Mouse (Mus musculus) limb, embryonic 13.5 days (tissue): ENCODE measurements at regions not wholly inside any gene's neighbourhood (a gene's known extent, or its start where the extent isn't known, plus 50 kb on each side); places are given as distances from the start of the nearest gene placed in this dataset.

Source experiments
- ATAC-seq: fragments of 200-750 bp; cut with Nextera tagmentation; 2 replicates; pipeline ENCODE4 v1.8.0; 2017; ENCODE audit warnings: low read depth, moderate number of reproducible peaks, moderate TSS enrichment; ENCODE audit not compliant: low FRiP score
- H3K27ac ChIP-seq: fragments of 300-500 bp; sonication (generic); 2 replicates; pipeline ENCODE4 v1.5.1; 2015; ENCODE audit warnings: inconsistent platforms, mild to moderate bottlenecking, moderate library complexity
- H3K27me3 ChIP-seq: fragments of 300-500 bp; sonication (generic); 2 replicates; pipeline ENCODE4 v1.6.1; 2015; ENCODE audit warnings: mild to moderate bottlenecking, inconsistent platforms
- H3K36me3 ChIP-seq: fragments of 300-500 bp; sonication (generic); 2 replicates; pipeline ENCODE4 v1.6.1; 2015; ENCODE audit warnings: inconsistent platforms, mild to moderate bottlenecking, moderate library complexity
- H3K4me1 ChIP-seq: fragments of 300-500 bp; sonication (generic); 2 replicates; pipeline ENCODE4 v1.6.1; 2015; ENCODE audit warnings: inconsistent platforms
- H3K4me2 ChIP-seq: fragments of 300-500 bp; sonication (generic); replicated peaks from 2 replicates; pipeline ENCODE4 v1.6.1; 2015; ENCODE audit warnings: inconsistent platforms, mild to moderate bottlenecking, moderate library complexity
- H3K4me3 ChIP-seq: fragments of 300-500 bp; sonication (generic); 2 replicates; pipeline ENCODE4 v1.5.1; 2015; ENCODE audit warnings: moderate library complexity, mild to moderate bottlenecking, inconsistent platforms
- H3K9ac ChIP-seq: fragments of 300-500 bp; sonication (generic); 2 replicates; pipeline ENCODE4 v1.6.1; 2015; ENCODE audit warnings: mild to moderate bottlenecking, inconsistent platforms
- H3K9me3 ChIP-seq: fragments of 300-500 bp; sonication (generic); 2 replicates; pipeline ENCODE4 v1.6.1; 2016; ENCODE audit warnings: inconsistent platforms
- WGBS: fragments of 180-500 bp; shearing (Covaris S2); methylation state at CpG from one replicate; pipeline ENCODE4 v1.1.7; 2015; 5-methylcytosine and 5-hydroxymethylcytosine counted together

DNA sequence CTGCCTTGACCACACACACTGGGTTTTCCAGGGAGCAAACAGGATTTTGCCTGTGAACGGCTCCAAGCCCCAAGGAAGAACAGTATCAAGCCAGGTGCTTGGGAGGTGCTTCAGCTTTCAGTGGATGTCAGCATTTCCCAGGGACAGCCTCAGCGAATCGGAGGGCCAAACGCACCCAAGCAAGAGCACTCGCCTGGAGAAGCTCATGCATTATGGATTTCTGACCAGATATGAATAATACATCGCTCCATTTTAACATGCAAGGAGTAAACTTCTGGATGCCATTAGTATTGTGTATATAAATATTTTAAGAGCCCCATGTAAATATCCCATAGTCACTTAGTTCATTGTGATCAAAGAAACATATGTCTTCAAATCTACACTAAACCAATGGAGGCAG, 530.6 kb upstream of the Jmjd1c start:
- Histone ChIP-seq H3K4me2 (no peak overlapping the region), H3K27ac (no peak overlapping the region), H3K4me3 (no peak overlapping the region), H3K27me3 (no peaks in the 10 kb centered on the region), H3K9ac (no peak overlapping the region), H3K9me3 (no peaks in the 10 kb centered on the region), H3K36me3 (no peaks in the 10 kb centered on the region), H3K4me1 (no peaks in the 10 kb centered on the region)
- WGBS = 91% methylated on average over 6 of the region's 6 CpGs
- no peak for ATAC-seq

DNA sequence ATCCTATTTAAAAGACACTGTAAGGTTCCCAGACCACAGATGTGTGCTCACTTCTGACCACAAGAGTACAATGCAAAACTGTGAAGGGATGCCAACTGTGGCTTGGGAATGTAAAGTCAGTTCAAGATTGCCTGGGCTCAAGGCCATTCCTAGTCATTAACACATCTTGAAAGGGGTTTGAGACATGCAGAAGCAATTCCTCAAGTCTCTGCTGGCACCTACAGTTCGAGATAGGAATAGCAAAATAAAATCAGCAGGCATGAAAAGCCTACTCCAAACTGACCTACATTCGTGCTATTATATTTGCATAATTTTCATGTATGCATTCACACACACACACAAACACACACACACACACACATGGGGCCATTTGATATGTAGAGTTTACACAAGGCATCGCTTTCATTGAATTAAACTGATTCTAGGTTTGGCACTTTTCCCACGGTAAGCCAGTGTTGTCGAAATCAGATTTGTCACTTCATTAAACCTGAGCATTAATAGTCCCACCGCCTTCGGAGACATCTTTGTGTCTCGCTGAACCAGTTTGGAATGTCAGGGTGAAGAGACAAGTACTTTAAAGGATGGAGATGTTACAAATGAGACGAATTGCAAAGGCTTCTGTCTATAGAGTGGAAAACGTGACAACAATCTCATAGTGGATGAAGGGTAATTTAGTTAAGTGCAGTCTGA, 520.9 kb upstream of the Jmjd1c start:
- H3K4me2 ChIP-seq = no peak overlapping the region
- no peak overlapping the region for H3K27ac ChIP-seq
- peaks cover 6% of the 10 kb centered on the region for H3K9me3 ChIP-seq
- no peak for ATAC-seq
- no peak overlapping the region for H3K4me3 ChIP-seq
- H3K27me3 ChIP-seq = 0 out of 2 replicates have a peak, but pooled peaks cover 5% of the 10 kb centered on the region
- no peaks in the 10 kb centered on the region for H3K36me3 ChIP-seq
- H3K4me1 ChIP-seq = no peaks in the 10 kb centered on the region
- H3K9ac ChIP-seq = no peak overlapping the region
- WGBS = 51% methylated on average over 10 of the region's 10 CpGs

DNA sequence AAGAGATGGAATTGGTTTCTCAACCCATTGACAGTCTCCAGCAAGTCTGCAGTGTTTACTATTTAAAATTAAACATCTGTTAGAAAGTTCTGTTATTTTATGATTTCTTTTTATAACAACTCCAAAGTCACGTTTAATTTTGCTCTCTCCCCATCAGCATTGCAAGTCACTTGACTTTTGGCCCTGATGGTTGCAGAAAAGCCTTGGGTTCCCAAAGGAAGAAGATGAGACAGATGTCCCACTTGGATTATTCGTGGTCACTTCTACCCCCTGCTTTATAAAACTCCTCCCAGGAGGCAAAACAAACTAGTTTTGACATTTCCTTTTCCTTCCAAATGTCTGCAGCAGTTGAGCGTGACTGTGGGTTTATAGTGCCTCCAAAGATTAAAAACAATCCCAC, 502.9 kb upstream of the Jmjd1c start:
- Histone ChIP-seq H3K4me1 (peaks cover 16% of the 10 kb centered on the region), H3K27me3 (no peaks in the 10 kb centered on the region), H3K4me3 (no peak overlapping the region), H3K4me2 (no peak overlapping the region), H3K27ac (no peak overlapping the region), H3K36me3 (no peaks in the 10 kb centered on the region), H3K9me3 (no peaks in the 10 kb centered on the region), H3K9ac (no peak overlapping the region)
- 19% methylated on average over 3 of the region's 3 CpGs for WGBS
- ATAC-seq = no peak

DNA sequence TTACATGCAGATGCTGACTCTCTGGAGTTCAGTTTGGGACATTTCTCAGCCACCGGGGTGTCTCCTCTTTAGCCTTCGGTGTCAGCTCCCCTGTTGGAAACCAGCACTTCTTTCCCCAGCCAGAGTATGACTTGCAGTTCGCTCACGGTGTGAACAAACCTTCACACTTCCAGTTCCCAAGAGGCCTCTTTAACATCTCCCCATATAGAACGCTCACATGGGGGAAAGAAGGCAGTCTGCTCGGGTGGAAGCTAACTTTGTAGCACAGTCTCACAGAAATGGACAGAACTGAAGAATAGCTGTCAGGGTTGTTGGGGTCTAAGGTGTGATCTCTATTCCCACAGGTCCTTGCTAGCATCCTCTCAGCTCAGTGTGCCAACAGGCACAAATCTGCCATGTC, 502.4 kb upstream of the Jmjd1c start:
- ATAC-seq = no peak
- WGBS = 31% methylated on average over 6 of the region's 6 CpGs
- H3K27me3 ChIP-seq = no peaks in the 10 kb centered on the region
- peaks cover 18% of the 10 kb centered on the region for H3K4me1 ChIP-seq
- no peak overlapping the region for H3K4me2 ChIP-seq
- H3K36me3 ChIP-seq = no peaks in the 10 kb centered on the region
- no peak overlapping the region for H3K27ac ChIP-seq
- no peak overlapping the region for H3K9ac ChIP-seq
- H3K9me3 ChIP-seq = no peaks in the 10 kb centered on the region
- no peak overlapping the region for H3K4me3 ChIP-seq

DNA sequence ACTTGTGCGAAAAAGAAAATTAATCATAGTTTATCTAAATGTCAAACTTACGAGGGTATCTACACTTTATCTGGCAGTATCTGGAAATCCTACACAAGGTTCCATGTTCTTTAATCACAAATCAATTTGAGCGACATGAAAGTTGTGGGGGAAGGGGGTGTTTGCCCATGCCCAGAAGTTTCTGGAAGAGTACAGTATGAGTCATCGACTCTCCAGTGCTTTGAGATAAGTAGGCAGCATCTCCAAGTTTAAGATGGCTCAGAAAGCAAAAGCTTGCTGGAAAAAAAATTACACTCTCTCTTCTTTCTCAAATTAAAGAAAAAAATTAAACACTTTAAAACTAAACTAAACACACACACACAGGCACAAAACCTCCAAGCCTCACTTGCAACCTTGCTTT, 498.0 kb upstream of the Jmjd1c start:
- H3K9me3 ChIP-seq = no peaks in the 10 kb centered on the region
- H3K36me3 ChIP-seq = no peaks in the 10 kb centered on the region
- H3K27me3 ChIP-seq = no peaks in the 10 kb centered on the region
- no peak overlapping the region for H3K4me3 ChIP-seq
- peaks cover 15% of the 10 kb centered on the region for H3K4me1 ChIP-seq
- H3K4me2 ChIP-seq = no peak overlapping the region
- ATAC-seq = no peak; the same call in 1 of the 2 replicates
- H3K27ac ChIP-seq = no peak overlapping the region
- no peak overlapping the region for H3K9ac ChIP-seq
- WGBS = 70% methylated on average over 4 of the region's 4 CpGs

DNA sequence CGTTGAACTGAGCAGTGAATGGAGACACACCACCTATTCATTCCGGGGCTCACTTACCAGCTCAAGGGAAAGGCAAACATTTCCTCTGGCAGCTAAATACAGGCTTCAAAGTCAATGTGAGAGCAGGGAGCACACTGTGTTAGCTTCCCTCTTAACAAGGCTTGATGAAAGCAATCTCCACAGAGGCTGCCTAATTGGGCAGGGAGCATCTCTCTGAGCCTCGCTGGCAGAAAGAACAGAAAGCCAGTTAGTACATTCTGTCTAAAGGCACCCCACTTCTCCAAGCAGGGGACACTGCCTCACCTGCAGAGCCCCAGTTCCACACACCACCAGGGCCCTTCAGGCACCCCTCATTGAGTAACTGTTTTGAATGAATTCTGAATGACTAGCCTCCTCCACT, 488.8 kb upstream of the Jmjd1c start:
- H3K36me3 ChIP-seq = no peaks in the 10 kb centered on the region

DNA sequence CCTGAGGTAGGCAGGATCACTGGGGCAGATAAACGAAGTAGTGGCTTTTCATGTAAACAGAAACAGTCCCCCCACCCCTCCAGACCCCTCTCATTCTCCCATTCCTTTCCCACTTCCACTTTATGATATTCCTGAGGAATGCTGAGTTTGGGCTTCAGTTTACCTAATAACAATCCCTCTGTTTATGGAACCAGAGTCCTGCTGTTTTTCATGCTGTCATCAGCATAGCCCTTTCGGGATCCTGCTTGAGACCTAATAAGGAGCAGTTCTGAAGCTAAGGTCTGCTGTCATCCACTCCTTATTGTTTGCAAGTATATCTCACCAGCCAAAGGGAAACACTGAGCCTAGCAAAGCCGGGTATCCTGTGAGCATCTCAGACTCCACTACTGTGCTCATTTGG, 479.6 kb upstream of the Jmjd1c start:
- 32% methylated on average over 3 of the region's 3 CpGs for WGBS
- Histone ChIP-seq H3K4me1 (no peaks in the 10 kb centered on the region), H3K9ac (no peak overlapping the region), H3K9me3 (no peaks in the 10 kb centered on the region), H3K4me3 (no peak overlapping the region), H3K36me3 (no peaks in the 10 kb centered on the region), H3K27ac (no peak overlapping the region), H3K27me3 (no peaks in the 10 kb centered on the region), H3K4me2 (no peak overlapping the region)
- ATAC-seq = no peak

More for the DNA sequence above, 488.8 kb upstream of the Jmjd1c start:
- ATAC-seq = no peak
- WGBS = 61% methylated on average over 3 of the region's 3 CpGs
- no peak overlapping the region for H3K4me3 ChIP-seq
- no peaks in the 10 kb centered on the region for H3K4me1 ChIP-seq
- H3K27ac ChIP-seq = no peak overlapping the region
- H3K9me3 ChIP-seq = no peaks in the 10 kb centered on the region
- no peak overlapping the region for H3K4me2 ChIP-seq
- H3K9ac ChIP-seq = no peak overlapping the region
- H3K27me3 ChIP-seq = no peaks in the 10 kb centered on the region

DNA sequence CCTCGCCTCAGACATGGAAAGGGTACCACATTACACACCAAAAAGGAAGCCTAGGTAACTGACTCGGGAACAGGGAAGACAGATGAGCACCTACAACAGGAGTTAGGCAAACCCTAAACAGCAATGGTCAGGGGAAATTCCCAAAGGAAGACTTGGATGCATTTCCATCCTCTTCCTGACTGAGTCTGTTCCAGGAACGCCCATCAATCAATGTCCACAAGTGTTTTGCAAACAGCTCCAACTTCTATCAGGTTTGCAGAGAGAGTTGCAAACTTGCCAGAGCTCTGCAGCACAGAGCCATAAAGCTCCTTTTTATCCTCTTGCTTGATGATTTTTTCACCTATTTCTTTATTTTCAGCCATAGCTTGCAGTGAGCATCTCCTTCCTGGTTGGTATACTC, 464.9 kb upstream of the Jmjd1c start:
- Histone ChIP-seq H3K27me3 (no peaks in the 10 kb centered on the region), H3K36me3 (no peaks in the 10 kb centered on the region), H3K4me1 (no peaks in the 10 kb centered on the region), H3K9me3 (no peaks in the 10 kb centered on the region; the same call in 1 of the 2 replicates), H3K4me3 (no peak overlapping the region), H3K4me2 (no peak overlapping the region), H3K9ac (no peak overlapping the region), H3K27ac (no peak overlapping the region)
- ATAC-seq = no peak
- WGBS = 67% methylated on average over 3 of the region's 3 CpGs

DNA sequence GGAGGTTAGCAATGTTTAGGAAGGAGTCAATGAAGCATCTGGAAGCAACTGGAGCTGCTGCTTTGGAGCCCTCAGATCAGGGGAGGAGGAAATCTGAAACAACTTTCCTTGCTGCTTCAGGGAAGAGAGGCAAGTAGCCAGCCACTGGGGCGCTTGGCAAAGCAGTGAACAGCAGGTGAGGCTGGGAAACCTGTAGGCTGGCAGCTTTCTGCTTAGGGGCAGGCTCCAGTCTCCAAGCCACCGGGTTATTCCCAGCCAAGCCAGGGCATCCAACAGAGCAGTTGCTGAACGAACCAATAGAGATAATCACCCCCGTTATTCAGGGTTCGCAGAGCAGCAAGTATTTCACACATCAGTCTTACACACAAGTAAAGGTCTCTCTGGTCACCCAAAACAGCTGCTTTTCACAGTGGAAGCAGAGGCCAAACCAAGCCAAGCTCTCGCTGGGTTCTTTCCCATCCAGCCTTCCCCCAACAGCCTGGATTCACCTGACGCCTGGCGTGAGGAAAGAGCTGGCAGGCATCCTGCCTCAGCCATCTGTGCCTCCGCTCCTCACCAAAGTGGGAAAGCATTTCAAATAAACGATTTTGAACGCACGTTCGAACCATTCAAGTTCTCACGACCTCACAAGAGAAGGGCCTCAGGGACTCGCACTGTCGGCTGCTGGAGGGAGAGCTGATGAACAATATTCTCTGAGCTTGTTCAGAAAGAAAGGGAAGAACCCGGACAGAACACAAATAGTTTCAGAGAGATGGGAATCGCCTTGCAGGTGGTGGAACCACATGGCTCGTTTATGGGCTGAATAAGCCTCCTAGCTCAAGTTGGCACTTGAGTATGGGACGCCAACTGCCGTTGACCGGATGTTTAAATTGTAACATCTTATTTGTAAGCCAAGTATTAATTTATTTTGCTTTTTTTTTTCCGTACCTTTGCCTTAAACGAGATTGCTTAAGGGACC, 454.8 kb upstream of the Jmjd1c start:
- Histone ChIP-seq H3K27ac (no peak overlapping the region), H3K36me3 (no peaks in the 10 kb centered on the region), H3K9me3 (no peaks in the 10 kb centered on the region), H3K4me1 (no peaks in the 10 kb centered on the region), H3K4me2 (no peak overlapping the region), H3K9ac (no peak overlapping the region), H3K4me3 (no peak overlapping the region), H3K27me3 (no peaks in the 10 kb centered on the region)
- ATAC-seq = no peak
- 64% methylated on average over 24 of the region's 24 CpGs for WGBS

DNA sequence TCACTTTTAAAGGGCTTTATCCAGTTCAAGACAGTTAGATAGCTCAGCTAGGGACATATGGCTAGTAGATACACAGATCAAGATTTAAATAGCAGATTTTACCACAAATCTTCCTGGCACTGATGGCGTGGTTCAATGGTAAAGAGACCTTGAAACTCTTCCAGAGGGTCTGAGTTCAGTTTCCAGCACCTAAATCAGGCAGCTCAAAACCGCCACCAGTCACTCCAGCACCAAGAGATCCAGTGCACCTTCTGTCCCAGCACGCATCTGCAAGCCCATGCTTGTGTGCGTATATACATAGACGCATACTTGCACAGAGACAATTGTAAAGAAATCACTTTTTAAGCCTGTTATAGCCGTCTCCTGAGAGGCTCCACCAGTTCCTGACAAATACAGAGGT, 454.0 kb upstream of the Jmjd1c start:
- Histone ChIP-seq H3K9ac (no peak overlapping the region), H3K4me2 (no peak overlapping the region), H3K27ac (no peak overlapping the region), H3K9me3 (no peaks in the 10 kb centered on the region), H3K36me3 (no peaks in the 10 kb centered on the region), H3K27me3 (no peaks in the 10 kb centered on the region), H3K4me1 (no peaks in the 10 kb centered on the region), H3K4me3 (no peak overlapping the region)
- ATAC-seq = no peak
- WGBS = 89% methylated on average over 6 of the region's 6 CpGs

DNA sequence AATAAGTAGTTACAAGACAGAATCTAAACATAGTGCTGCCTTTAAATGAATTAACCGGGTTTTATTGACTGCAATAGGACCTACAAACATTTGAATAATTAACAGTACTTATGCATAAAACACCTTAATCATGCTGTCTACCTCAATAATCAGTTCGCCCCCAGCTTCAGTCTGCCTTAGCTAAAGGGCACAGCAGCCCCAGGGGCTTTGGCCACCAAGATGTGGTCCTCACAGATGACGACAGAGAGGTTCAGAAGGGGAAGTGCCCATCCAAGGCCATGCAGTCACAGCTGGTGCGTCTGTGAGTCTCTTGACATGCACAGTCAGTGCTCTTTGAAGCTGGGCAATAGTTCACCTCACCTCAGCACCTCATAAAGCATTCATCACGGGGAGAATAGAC, 452.8 kb upstream of the Jmjd1c start:
- Histone ChIP-seq H3K27ac (no peak overlapping the region), H3K9me3 (no peaks in the 10 kb centered on the region), H3K36me3 (no peaks in the 10 kb centered on the region), H3K9ac (no peak overlapping the region), H3K4me1 (no peaks in the 10 kb centered on the region), H3K4me3 (no peak overlapping the region), H3K4me2 (no peak overlapping the region), H3K27me3 (no peaks in the 10 kb centered on the region)
- 46% methylated on average over 5 of the region's 5 CpGs for WGBS
- no peak for ATAC-seq

DNA sequence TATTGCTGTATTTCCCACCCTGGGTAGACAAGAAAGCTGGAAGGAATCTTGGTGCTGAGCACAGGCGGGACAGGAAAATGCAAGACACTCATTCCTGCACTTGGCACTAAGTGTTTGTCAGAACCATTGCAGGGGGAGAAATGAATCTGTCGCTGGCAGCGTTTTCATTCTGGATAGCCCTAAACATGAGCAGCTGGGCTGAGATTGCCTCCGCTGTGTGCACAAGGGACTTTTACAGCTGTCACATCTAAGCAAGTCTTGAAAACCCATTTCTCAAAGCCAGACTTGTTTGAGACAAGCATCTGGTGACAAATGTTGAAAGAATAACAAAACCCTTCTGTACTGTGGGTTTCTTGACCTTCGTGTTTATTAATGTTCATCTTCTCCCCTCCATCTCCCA, 438.4 kb upstream of the Jmjd1c start:
- H3K9ac ChIP-seq = no peak overlapping the region
- H3K27ac ChIP-seq = no peak overlapping the region
- H3K4me3 ChIP-seq = no peak overlapping the region
- no peaks in the 10 kb centered on the region for H3K36me3 ChIP-seq
- H3K4me1 ChIP-seq = no peaks in the 10 kb centered on the region
- WGBS = 77% methylated on average over 5 of the region's 5 CpGs
- H3K4me2 ChIP-seq = no peak overlapping the region
- H3K27me3 ChIP-seq = no peaks in the 10 kb centered on the region
- no peak for ATAC-seq
- no peaks in the 10 kb centered on the region for H3K9me3 ChIP-seq
